Mouse (Mus musculus): ENCODE results near the gene Fbxo30.

Fbxo30 gene

DNA sequence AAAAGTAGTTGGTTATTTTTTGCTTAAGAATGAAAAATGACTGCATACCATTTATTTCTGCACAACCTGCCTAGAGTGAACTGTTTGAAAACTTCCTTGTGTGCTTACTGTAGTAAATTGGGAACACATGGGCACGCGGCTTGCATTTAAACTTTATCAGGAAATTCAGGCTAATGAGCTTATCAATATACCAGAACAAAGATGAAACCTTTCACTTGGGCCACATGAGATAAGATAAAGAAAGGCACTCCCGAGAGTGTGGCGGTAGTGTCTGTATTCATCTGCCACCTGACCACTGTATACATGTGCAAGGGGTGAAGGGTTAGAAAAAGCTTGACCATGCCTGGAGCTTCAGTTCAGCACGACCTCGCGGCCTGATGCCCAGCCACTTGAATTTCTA, 41.2 kb downstream of the Fbxo30 start:
- no peak for DNase-seq (ENCODE audit: low spot score in 2 of 2)

DNA sequence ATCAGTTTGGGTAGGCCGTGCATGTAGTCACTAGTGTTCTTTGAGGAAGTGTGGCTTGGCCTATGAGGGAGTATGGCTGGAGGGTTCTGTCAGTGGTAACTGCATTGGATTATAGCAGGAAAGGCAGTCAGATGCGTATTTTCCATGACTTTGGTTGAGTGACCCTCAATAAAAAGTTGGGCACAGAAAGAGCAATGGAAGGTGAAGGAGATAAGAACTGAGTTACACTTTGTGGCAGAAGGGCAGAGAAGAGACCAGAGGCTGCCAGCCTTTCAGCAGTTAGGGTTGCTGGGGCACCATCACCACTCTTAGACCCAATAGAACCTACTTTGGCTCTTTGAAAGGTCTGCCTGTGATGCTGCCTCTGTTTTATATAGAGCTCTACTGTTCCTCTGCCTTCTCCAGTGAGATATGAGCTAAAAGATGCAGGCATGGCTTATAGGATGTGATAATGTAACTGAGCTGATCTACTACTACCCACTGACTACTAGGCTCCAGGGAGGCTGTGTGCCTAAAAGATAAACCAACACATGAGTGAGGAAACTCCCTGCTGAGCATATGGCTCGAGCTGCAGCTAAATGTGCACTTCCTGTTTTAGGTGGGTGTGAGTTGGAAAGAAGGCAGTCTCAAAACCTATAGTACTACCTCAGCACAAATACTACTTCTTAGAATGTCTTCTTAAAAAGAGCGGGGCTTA, 42.2 kb downstream of the Fbxo30 start:
- DNase-seq (ENCODE audit: low spot score in 2 of 2), result no peak

DNA sequence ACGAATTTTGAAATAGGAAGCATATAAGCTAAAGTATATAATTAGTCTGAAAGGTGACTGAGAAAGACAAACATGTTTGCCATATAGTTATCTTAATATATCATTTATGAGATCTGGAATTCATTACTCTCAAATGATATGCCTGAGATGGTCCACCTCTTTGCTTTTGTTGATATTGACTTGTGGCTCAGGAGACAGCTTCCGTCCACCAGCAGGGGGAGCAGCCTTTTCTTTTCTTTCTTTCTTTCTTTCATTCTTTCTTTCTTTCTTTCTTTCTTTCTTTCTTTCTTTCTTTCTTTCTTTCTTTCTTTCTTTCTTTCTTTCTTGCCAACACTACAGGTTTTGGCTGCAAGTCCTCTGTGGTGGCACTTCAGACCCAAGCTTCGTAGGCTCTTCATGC, 45.4 kb downstream of the Fbxo30 start:
- no peak for DNase-seq (ENCODE audit: low spot score in 2 of 2)

DNA sequence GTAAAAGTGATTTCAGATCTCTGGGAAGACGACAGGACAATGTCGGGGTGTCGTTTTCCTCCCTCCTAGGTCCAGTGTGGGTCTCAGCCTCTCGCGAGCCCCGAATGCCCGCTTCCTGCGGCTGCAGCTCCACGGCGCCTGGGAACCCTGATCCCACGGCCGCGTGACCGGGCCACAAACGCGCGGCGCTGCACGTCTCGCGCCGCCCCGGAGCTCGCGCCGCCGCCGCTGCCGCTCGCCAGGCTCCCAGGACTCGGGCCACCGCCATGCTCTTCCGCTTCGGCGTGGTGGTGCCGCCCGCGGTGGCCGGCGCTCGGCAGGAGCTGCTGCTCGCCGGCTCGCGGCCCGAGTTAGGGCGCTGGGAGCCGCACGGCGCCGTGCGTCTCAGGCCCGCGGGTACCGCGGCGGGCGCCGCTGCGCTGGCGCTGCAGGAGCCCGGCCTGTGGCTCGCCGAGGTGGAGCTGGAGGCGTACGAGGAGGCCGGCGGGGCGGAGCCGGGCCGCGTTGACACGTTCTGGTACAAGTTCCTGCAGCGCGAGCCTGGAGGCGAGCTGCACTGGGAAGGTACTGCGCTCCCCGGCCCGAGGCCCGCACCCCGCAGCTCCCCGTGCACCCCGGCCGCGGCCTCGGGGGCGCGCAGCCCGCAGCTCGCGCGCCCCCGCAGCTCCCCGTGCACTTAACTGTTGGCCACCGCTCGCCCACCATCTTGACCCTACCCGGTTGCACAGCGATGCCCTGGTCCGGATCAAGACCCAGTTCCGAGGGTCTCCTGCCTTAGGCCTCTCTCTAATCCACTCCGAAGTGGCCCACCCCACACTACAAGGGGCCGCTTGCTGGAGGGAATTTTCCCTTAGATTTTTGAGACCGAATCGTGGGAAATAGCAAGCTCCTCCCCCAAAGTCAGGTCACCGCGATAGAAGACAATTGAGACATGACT, 62.3 kb downstream of the Fbxo30 start, which contains the start of gene Epm2a:
Gene Epm2a, plus strand, starts transcription at position 200 of the 937 bp plus-strand sequence.
- DNase-seq (ENCODE audit: low spot score in 2 of 2), result peak; percentile 28 to 47

DNA sequence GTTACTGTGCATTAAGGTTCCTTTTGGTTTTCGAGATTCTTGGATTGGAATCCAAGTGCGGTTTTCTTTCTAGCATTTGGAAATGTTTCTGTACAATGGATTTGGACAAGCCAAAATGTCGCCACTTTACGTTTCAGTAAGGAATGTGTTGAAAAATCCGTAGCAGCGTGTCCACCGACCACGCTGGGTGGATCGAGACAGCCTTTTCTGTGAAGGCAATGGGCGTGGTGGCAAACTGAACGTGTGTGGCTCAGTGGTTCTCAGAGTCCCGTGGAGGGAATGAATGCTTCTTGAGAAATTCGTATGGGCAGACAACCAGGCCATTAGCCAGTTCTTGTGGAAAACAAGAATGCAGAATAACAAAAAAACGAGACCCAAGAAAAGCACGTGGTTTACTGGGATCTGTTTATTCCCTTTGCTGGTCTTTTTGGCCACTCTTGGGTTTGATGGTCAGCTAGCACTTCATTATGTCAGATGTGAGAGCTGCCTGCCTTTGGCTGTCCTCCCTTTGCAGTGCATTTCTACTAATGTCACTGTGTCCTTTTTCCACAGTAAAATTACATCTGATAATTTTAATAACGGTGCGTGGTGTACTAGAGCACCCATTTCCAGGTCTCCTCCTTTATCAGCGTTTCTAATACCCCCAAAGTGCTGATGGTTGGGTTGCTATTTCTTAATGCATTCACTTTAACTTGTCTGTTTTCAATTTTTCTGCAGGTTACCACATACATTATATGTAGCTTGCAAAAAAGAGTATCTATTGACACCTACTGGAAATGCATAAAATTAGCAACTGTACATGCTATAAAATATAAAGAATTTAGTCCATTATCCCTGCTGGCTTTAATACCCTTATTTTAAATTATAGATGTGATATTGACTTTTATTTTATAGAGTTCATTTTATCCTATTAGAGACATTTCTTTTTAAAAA, 63.7 kb downstream of the Fbxo30 start:
- no peak for DNase-seq (ENCODE audit: low spot score in 2 of 2)
